11 mouse cellular contexts compared by ENCODE assay signal in genomic region chr11:62929799-62930198, GRCm38 (mm10). TPM values are rescaled to one million over a fixed set of nuclear protein-coding genes. Genes with fewer than 3 reads are reported as not detected.
DNase-seq lines count a peak whose midpoint lies in the region; ATAC-seq and TF ChIP-seq lines count a peak whose summit lies in the region.
"Had no signal": no experiment of that assay in that cellular context is flagged by ENCODE, and none has a peak within 500 bp of the region (broad histone marks: within the 10 kb centered on the region; RNA-seq: fewer than 3 reads in every experiment).

No protein-coding gene starts in this region.

- no peaks in the 10 kb centered on the region for H3K9me3 ChIP-seq in lung, embryonic 14.5 days (ENCODE audit: low read depth, low read length)
- H3K9me3 ChIP-seq in forebrain, embryonic 13.5 days (replicated peaks), result no peaks in the 10 kb centered on the region; the same call in 1 of the 2 replicates
- H3K9me3 ChIP-seq in neural tube, embryonic 15.5 days (replicated peaks), result no peaks in the 10 kb centered on the region

- no peaks in the 10 kb centered on the region for H3K27me3 ChIP-seq in lung, embryonic 14.5 days (ENCODE audit: insufficient read depth, low read length)
- H3K27me3 ChIP-seq in forebrain, embryonic 13.5 days, result no peaks in the 10 kb centered on the region
- H3K27me3 ChIP-seq in neural tube, embryonic 15.5 days (replicated peaks), result no peaks in the 10 kb centered on the region
- H3K27me3 ChIP-seq: limb, embryonic 13.5 days; neural tube, embryonic 12.5 days had no signal

- no peak for TF ChIP-seq POLR2A in lung, adult 2 months (IDR thresholded peaks at IDR 0.05; ENCODE audit: borderline replicate concordance, extremely low read depth, low read depth, low read length)

- no peak overlapping the region for H3K9ac ChIP-seq in lung, embryonic 14.5 days
- no peak overlapping the region for H3K9ac ChIP-seq in forebrain, embryonic 13.5 days
- H3K9ac ChIP-seq in neural tube, embryonic 15.5 days (replicated peaks), result no peak overlapping the region
- H3K9ac ChIP-seq: limb, embryonic 13.5 days; neural tube, embryonic 12.5 days had no signal

- H3K36me3 ChIP-seq in lung, embryonic 14.5 days (ENCODE audit: insufficient read depth), result no peaks in the 10 kb centered on the region
- no peaks in the 10 kb centered on the region for H3K36me3 ChIP-seq in forebrain, embryonic 13.5 days (ENCODE audit: poor library complexity, severe bottlenecking)
- H3K36me3 ChIP-seq in neural tube, embryonic 15.5 days, result no peaks in the 10 kb centered on the region
- H3K36me3 ChIP-seq: limb, embryonic 13.5 days; neural tube, embryonic 12.5 days had no signal

- no peak overlapping the region for H3K27ac ChIP-seq in lung, embryonic 14.5 days (ENCODE audit: low read depth)
- H3K27ac ChIP-seq in forebrain, embryonic 13.5 days, result no peak overlapping the region
- no peak overlapping the region for H3K27ac ChIP-seq in neural tube, embryonic 15.5 days (replicated peaks)
- H3K27ac ChIP-seq: limb, embryonic 13.5 days; neural tube, embryonic 12.5 days had no signal

- no peak overlapping the region for H3K4me3 ChIP-seq in lung, embryonic 14.5 days (ENCODE audit: low read depth, low read length)
- H3K4me3 ChIP-seq in lung, adult 2 months (replicated peaks; ENCODE audit: extremely low read depth, low read depth, low read length), result no peak overlapping the region
- H3K4me3 ChIP-seq in forebrain, embryonic 13.5 days, result no peak overlapping the region
- no peak overlapping the region for H3K4me3 ChIP-seq in neural tube, embryonic 15.5 days (replicated peaks)
- H3K4me3 ChIP-seq: limb, embryonic 13.5 days; neural tube, embryonic 12.5 days had no signal

- H3K4me2 ChIP-seq in lung, embryonic 14.5 days, result no peak overlapping the region
- no peak overlapping the region for H3K4me2 ChIP-seq in forebrain, embryonic 13.5 days
- no peak overlapping the region for H3K4me2 ChIP-seq in neural tube, embryonic 15.5 days
- H3K4me2 ChIP-seq: limb, embryonic 13.5 days; neural tube, embryonic 12.5 days had no signal

- WGBS in lung, embryonic 14.5 days, result 35% methylated on average over 3 of the region's 3 CpGs
- WGBS in lung, adult 2 months, result 39% methylated on average over 3 of the region's 3 CpGs
- WGBS in large intestine, adult 2 months, result 28% methylated on average over 3 of the region's 3 CpGs
- WGBS in forebrain, embryonic 13.5 days, result 90% methylated on average over 3 of the region's 3 CpGs
- 54% methylated on average over 3 of the region's 3 CpGs for WGBS in neural tube, embryonic 15.5 days

- DNase-seq in lung, embryonic 14.5 days, result peak; percentile 27
- DNase-seq in lung, adult 2 months, result no peak
- peak; percentile 52 for DNase-seq in c-Kit-positive CD71-positive TER-119-positive erythroid progenitor cells, embryonic 14.5 days (ENCODE audit: low spot score)
- DNase-seq in large intestine, adult 2 months (ENCODE audit: low read depth, low spot score), result peak; percentile 38
- peak; percentile 41 for DNase-seq in mesoderm, embryonic 11.5 days (ENCODE audit: low read depth, low spot score)
- DNase-seq: spleen, adult 18-20 months had no signal

- TF ChIP-seq CTCF in lung, embryonic 14.5 days (IDR thresholded peaks at IDR 0.05; ENCODE audit: low read depth), result no peak
- TF ChIP-seq CTCF in lung, adult 2 months (IDR thresholded peaks at IDR 0.05; ENCODE audit: insufficient read depth, low read length), result no peak

- peak; percentile 75; the same call in 1 of the 2 replicates for ATAC-seq in lung, embryonic 14.5 days (ENCODE audit: insufficient read depth)
- no peak for ATAC-seq in forebrain, embryonic 13.5 days
- no peak for ATAC-seq in neural tube, embryonic 15.5 days (ENCODE audit: low FRiP score)
- ATAC-seq: activated CD4-positive, CD25-positive, alpha-beta regulatory T cell, adult 4 months had no signal

- H3K4me1 ChIP-seq in lung, embryonic 14.5 days (ENCODE audit: insufficient read depth), result peaks cover 7% of the 10 kb centered on the region; the same call in 1 of the 2 replicates
- H3K4me1 ChIP-seq in lung, adult 2 months (ENCODE audit: control insufficient read depth, insufficient read depth, low read length), result peaks cover 3% of the 10 kb centered on the region; the same call in 1 of the 2 replicates
- H3K4me1 ChIP-seq in forebrain, embryonic 13.5 days, result no peaks in the 10 kb centered on the region
- H3K4me1 ChIP-seq in neural tube, embryonic 15.5 days, result no peaks in the 10 kb centered on the region
- H3K4me1 ChIP-seq: neural tube, embryonic 12.5 days had no signal

RNA-seq across cellular contexts. Expression of gene Cdrt4, which starts 21.2 kb away (rescaled TPM):
- 0.83 TPM in 1 of 2 replicates, not detected in the other for polyA plus RNA-seq in lung, embryonic 14.5 days (2014; fragmentation: Nextera tagmentation; extraction: Ambion mirVana)
- polyA plus RNA-seq in lung, adult 2 months (2012; rRNA removed), result 0.18 and 0.73 TPM in 2 replicates
- polyA plus RNA-seq in large intestine, adult 2 months (2012; rRNA removed), result not detected in 2 replicates
- not detected in 2 replicates for polyA plus RNA-seq in forebrain, embryonic 13.5 days (2015; fragmentation: Nextera tagmentation; extraction: Ambion mirVana)
- polyA plus RNA-seq in neural tube, embryonic 15.5 days (2015; fragmentation: Nextera tagmentation; extraction: Ambion mirVana), result not detected in 2 replicates
- polyA plus RNA-seq: activated CD4-positive, CD25-positive, alpha-beta regulatory T cell, adult 4 months had no signal

RNA-seq across cellular contexts. Expression of gene Tvp23b, which starts 50.5 kb away (rescaled TPM):
- 55.3 and 57.7 TPM in 2 replicates for polyA plus RNA-seq in lung, embryonic 14.5 days (2014; fragmentation: Nextera tagmentation; extraction: Ambion mirVana)
- polyA plus RNA-seq in lung, adult 2 months (2012; rRNA removed), result 12.9 and 21.4 TPM in 2 replicates
- 18.5 and 19.1 TPM in 2 replicates for polyA plus RNA-seq in large intestine, adult 2 months (2012; rRNA removed)
- 48.4 and 50.9 TPM in 2 replicates for polyA plus RNA-seq in forebrain, embryonic 13.5 days (2015; fragmentation: Nextera tagmentation; extraction: Ambion mirVana)
- polyA plus RNA-seq in neural tube, embryonic 15.5 days (2015; fragmentation: Nextera tagmentation; extraction: Ambion mirVana), result 54.0 and 55.4 TPM in 2 replicates
